Mouse (Mus musculus) bone marrow macrophage, adult 2 months (primary cell): ENCODE measurements around the gene Papln. TPM values are rescaled to one million over a fixed set of nuclear protein-coding genes. Genes with fewer than 3 reads are reported as not detected.
A peak's percentile ranks its signal among the peaks of the same experiment; 100 is the strongest.

Source experiments
- H3K27ac ChIP-seq: 2 replicates; pipeline ENCODE4 v1.5.1; 2012; ENCODE audit warnings: low read depth, low read length; ENCODE audit not compliant: insufficient read depth
- H3K4me1 ChIP-seq: 2 replicates; pipeline ENCODE4 v1.6.1; 2012; ENCODE audit warnings: low read length; ENCODE audit not compliant: control insufficient read depth, insufficient read depth
- H3K4me3 ChIP-seq: 2 replicates; pipeline ENCODE4 v1.5.1; 2012; ENCODE audit warnings: mild to moderate bottlenecking, low read length, moderate library complexity; ENCODE audit not compliant: insufficient read depth
- CTCF ChIP-seq: IDR thresholded peaks from 2 replicates; pipeline ENCODE4 v1.5.1; 2012; ENCODE audit warnings: low read depth, mild to moderate bottlenecking, low read length, moderate library complexity
- POLR2A ChIP-seq: IDR thresholded peaks from 2 replicates; pipeline ENCODE4 v1.6.1; 2012; ENCODE audit warnings: mild to moderate bottlenecking, low read depth, low read length, borderline replicate concordance
- polyA plus RNA-seq: library from polyadenylated mRNA; stranded (reverse); fragments of >200 nt; gene quantifications from 2 replicates; pipeline ENCODE4 v1.2.4, GENCODE M21; 2012; ENCODE audit not compliant: missing spikeins, insufficient read depth, insufficient read length

Gene Papln
- polyA plus RNA-seq: not detected in 2 replicates

DNA sequence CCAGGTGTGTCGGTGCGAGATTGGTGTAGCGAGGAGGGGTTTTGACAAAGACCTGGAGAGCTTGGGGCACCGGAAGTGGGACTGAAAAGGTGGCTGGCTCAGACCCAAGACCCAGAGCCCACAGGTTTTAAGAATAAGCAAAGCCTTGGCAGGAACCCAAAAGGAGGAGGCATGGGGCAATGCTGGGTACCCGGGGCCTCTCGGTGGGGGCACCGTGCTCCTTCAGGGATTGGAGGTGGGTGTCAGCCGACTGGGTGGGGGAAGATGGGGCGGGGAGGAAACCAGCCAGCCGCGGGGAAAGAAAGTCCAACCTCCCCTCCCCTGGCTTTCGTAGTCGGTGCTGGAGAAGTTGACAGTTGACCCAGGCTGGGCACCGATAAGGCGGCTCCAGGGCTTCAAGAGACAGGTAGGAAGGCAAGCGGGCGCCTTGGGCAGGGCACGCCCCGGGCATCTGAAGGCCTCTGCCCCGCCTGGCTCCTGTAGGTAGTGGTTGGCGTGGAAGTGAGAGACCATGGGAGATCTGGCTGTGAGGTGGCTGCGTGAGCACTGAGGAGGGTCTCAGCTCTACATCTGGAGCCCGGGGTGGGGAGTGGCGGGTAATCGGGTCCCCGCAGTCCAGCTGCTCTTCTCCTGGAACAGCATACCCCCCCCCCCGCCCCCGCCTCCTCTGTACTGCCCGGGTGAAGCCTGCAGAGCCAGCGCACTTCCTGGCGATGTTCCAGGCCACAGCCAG lies at the start of gene Papln:
Gene Papln, plus strand, starts transcription at position 324 of the 733 bp plus-strand sequence.
- TF ChIP-seq POLR2A (no peak), CTCF (no peak)
- Histone ChIP-seq H3K4me3 (peak within 1 kb of the TSS; percentile 32), H3K4me1 (peaks cover 7% of the 10 kb centered on the region; the same call in 1 of the 2 replicates), H3K27ac (no peak within 1 kb of the TSS)

DNA sequence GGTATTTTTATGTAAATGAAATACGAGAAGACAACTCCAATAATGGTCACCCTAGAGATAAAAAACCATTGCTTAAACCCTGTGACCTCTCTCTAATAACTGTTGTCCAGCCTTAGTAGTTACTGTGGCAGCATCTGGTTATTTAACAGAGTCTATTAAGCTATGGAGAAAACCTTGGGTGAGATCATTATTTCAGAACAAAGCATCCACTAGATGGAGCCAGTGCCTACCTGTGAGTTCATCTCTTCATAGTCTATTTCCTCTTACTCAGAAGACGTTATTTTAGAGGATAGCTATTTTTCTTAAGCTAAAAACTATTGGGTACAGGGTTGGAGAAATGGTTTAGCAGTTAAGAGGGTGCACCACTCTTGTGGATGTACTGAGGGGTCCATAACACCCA lies 49.7 kb upstream of the Papln start:
- H3K27ac ChIP-seq: no peak overlapping the region
- no peak overlapping the region for H3K4me3 ChIP-seq
- TF ChIP-seq CTCF (no peak), POLR2A (no peak)
- H3K4me1 ChIP-seq: no peaks in the 10 kb centered on the region

DNA sequence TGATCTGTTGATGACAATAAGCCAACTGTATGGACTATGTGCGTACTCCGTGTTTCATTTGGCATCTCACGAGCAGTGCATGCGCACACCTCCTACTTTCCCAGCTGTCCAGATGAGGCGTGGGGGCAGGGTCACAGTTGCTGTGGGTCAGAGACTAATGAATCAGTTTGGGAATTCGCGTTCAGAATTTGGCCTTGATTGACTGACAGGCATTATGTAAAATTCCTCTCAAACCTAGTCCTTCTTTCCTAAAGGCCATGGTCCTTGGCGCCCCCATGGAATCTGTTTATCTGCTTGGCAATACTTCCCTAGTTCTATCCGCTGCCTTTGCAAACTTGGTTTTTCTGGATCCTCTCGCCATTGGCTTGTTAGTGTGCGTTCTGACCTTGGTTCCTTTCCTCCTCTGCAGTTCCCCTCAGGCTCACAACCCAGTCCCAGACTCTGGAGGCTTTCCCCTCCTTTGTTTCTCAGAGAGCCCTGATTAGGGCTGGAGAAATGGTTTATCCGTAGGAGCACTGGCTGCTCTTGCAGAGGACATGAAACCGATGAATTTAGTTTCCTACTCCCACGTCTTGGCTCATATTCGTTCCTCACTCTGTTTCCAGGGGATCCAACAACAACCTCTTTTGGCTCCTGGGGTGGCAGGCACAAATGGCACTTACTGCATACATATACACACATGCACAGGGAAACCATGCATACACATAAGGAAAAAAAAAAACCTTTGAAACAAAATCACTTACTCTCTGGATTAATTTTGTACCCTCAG lies 46.8 kb upstream of the Papln start:
- TF ChIP-seq CTCF (no peak), POLR2A (no peak)
- no peaks in the 10 kb centered on the region for H3K4me1 ChIP-seq
- no peak overlapping the region for H3K27ac ChIP-seq
- H3K4me3 ChIP-seq: no peak overlapping the region

DNA sequence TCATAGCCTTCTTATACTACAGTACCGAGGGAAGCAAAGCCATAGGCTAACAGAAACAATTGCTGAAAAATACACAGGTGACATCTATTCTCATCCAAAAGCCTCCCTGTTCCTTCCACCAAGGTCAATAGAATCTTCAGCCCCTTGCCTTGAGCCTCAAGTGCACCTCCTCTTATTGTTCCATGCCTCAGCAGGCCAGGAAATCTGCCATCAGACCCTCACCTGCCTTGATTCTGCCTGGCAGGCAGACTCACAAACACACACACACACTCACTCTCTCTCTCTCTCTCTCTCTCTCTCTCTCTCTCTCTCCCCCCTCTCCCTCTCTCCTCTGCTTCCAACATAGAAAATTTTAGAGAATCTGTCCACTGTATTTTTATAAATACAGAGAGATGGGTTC lies 44.0 kb upstream of the Papln start:
- H3K27ac ChIP-seq: no peak overlapping the region
- no peak overlapping the region for H3K4me3 ChIP-seq
- no peak for TF ChIP-seq POLR2A
- no peak for TF ChIP-seq CTCF

DNA sequence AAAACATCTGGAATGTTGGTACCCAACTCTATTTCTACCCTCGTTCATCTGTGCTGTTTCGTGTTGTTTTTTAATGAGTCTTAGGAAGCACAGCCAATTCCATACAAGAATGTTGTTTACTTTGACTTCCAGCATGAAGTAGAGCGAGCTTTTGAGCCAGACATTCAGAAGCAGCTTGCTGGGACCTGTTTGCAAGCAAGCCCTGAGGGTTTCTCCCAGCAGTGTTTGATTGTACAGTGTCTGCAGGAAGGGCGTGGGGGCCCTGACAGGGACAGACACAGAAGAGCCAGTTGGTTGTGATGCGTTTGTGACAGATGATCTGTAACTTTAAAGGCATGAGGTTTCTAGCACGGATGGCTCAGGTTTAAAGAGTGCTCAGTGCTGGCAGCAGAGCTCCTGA lies 42.2 kb upstream of the Papln start:
- Histone ChIP-seq H3K4me1 (no peaks in the 10 kb centered on the region), H3K27ac (no peak overlapping the region), H3K4me3 (no peak overlapping the region)
- no peak for TF ChIP-seq CTCF
- no peak for TF ChIP-seq POLR2A

More for the DNA sequence above, 44.0 kb upstream of the Papln start:
- no peaks in the 10 kb centered on the region for H3K4me1 ChIP-seq

DNA sequence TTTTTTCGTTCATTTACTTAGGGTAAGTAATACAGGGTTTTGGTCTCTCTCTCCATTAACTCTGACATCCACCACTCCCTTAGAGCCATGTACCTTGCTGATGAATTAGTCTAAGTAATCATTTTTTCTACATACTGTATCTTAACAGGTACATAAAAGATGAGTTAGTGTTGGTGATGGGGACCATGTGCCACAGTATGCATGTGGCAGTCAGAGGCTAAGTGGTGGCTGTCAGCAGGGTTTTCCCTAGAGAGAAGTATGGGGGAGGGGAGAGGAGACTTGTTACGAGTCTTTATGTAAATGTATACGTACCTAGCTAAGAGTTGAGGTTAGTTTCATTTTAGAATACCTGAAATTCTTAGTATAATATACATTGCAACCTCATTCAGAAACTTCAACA lies 40.4 kb upstream of the Papln start:
- H3K27ac ChIP-seq: no peak overlapping the region
- no peak overlapping the region for H3K4me3 ChIP-seq
- no peaks in the 10 kb centered on the region for H3K4me1 ChIP-seq
- no peak for TF ChIP-seq CTCF
- TF ChIP-seq POLR2A: no peak

DNA sequence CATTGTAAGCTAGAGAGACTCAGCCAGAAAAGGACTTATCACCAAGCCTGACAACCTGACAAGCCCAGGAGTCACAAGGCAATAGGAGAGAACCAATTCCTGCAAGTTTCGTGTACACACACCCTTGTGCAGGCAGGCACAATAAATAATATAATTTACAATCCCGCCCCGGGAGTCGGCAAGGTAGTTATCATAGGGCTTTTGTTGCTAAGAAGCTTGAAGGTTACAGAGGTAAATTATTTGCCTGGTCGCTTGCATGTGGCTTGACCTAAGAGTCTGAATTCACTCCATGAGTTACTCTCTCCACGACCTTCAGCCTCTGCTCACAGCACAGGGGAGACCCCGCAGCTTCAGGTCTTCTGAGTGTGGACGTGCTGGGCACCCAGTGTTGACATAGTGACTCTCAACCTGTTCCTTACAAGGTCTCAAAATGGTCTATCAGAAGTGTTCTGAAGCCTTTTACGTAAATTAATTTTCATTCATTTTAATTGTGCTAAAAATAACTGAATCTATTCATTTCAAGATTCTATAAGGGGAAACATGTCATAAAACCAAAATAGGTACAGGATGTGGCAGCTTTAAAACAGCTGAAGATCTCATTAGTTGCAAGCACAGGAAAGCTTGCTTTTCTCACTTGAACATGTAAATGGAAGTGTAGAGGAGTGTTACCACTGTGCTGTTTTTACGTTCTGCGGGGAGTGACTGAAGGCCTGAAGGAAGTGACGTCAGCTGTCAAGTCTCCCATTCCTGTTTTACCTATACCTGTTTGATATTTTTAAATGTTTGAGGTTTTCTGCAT lies 36.7 kb upstream of the Papln start:
- Histone ChIP-seq H3K4me3 (no peak overlapping the region), H3K27ac (no peak overlapping the region), H3K4me1 (peaks cover 5% of the 10 kb centered on the region)
- TF ChIP-seq CTCF (no peak), POLR2A (no peak)

DNA sequence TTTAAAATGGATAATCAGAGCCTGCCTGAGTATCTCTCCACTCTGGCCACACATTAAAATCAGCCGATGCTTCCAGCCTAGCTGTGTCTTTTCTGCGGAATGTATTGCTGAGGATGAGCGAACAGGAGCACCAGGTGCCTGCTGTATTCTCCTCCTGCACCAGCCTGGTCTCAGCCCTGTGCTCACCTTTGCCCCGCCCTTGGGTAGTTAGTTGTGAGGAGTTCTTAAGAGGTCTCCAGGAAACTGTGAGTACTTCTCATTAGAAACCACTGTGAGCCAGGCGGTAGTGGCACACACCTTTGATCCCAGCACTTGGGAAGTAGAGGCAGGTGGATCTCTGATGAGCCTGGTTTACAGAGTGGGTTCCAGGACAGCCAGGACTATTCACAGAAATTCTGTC lies 31.2 kb upstream of the Papln start:
- H3K27ac ChIP-seq: no peak overlapping the region
- no peak overlapping the region for H3K4me3 ChIP-seq
- peaks cover 5% of the 10 kb centered on the region for H3K4me1 ChIP-seq
- TF ChIP-seq CTCF: no peak
- TF ChIP-seq POLR2A: no peak

DNA sequence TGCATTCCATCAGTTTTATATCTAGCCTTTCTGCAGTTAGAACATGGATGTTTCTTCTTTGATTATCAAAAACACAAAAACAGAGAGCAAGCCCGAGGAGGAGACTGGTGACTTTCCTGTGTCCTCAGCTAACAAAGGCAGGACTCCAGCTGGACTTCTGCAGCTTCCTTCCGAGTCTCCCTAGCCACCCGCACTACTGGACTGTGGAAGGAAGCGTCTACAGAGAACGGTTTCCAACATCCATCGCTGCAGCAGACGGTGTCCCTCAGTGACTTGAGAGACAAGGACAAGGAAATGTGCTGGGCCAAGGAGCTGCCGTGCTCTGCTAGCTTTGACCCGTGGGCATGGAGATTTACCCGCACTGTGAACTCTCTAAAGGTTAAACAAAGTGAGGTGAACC lies 29.4 kb upstream of the Papln start:
- H3K4me1 ChIP-seq: peaks cover 5% of the 10 kb centered on the region
- TF ChIP-seq CTCF (no peak), POLR2A (no peak)
- H3K27ac ChIP-seq: no peak overlapping the region
- H3K4me3 ChIP-seq: no peak overlapping the region

DNA sequence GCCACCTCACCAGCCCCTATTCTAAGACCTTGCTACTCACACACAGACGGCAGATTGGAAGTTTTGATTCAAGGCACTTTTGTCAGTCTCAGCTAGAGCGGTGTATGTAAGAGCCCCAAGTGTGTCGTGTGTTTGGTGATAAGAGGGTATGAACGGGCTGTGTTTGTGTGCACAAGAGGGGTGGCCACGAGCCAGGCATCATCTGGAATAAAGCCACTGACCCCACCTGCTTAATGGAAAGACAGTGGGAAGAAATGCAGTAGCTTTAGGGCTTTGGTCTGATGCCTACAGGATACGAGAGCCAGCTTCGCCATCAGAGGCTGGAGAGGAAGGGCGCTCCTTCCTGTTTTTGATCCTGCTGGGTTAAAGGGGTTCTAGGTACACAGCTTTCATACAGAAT lies 27.2 kb upstream of the Papln start:
- H3K27ac ChIP-seq: no peak overlapping the region
- TF ChIP-seq CTCF (no peak), POLR2A (no peak)
- no peaks in the 10 kb centered on the region for H3K4me1 ChIP-seq
- H3K4me3 ChIP-seq: no peak overlapping the region
